Mouse (Mus musculus) liver, postnatal 0 days (tissue): ENCODE data around the gene Strip2.

ENCODE experiments used
- CTCF ChIP-seq: sonication (generic); IDR thresholded peaks from 2 replicates; pipeline ENCODE4 v1.5.1; 2016; ENCODE audit warnings: antibody characterized with exemption, low read depth
- EP300 ChIP-seq: IDR thresholded peaks from 2 replicates; pipeline ENCODE4 v1.6.1; 2016; ENCODE audit warnings: antibody characterized with exemption, low read depth, mild to moderate bottlenecking

DNA sequence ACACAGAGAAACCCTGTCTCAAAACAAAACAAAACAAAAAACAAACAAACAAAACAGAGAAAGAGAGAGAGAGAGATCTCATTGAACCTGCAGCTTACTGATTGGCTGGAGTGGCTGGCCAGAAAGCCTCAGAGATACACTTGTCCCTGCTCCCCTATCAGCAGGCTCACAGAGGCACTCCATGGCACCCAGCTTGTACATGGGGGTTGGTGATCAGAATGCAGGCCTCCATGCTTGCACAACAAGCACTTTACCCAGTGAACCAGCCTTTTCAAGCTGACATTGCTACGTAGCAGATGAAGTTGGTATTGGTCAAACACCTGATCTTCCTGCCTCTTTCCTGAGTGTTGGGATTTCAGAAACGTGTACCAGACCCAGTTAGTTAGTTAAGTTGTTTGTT, 43.2 kb upstream of the Strip2 start:
- TF ChIP-seq CTCF (no peak), EP300 (no peak)
